Mouse (Mus musculus): ENCODE measurements around the gene Slc34a3. TPM values are rescaled to one million over a fixed set of nuclear protein-coding genes. Genes with fewer than 3 reads are reported as not detected.

The Slc34a3 gene
- total and polyA plus RNA-seq, 3 experiments, result not detected

GRCm38 (mm10) chr2:25243342-25243741 is 9.2 kb upstream of the Slc34a3 start:
- H3K36me3 ChIP-seq (ENCODE audit: control insufficient read depth, insufficient read depth, low read length), result no peaks in the 10 kb centered on the region
- no peak overlapping the region for H3K27ac ChIP-seq
- no peaks in the 10 kb centered on the region for H3K79me2 ChIP-seq (replicated peaks; ENCODE audit: control insufficient read depth, insufficient read depth, low read length)
- peaks cover 2% of the 10 kb centered on the region; the same call in 1 of the 2 replicates for H3K4me1 ChIP-seq (ENCODE audit: control insufficient read depth, insufficient read depth, low read length)
- 71% methylated on average over 8 of the region's 8 CpGs for WGBS
- H3K27me3 ChIP-seq (ENCODE audit: control insufficient read depth, insufficient read depth, low read length), result peaks cover 5% of the 10 kb centered on the region; the same call in 1 of the 2 replicates
- TF ChIP-seq POLR2A (IDR thresholded peaks at IDR 0.05; ENCODE audit: insufficient read depth, low read depth, low read length) (no peak), EP300 (IDR thresholded peaks at IDR 0.05; ENCODE audit: insufficient read depth, low read depth, low read length) (no peak), CTCF (IDR thresholded peaks at IDR 0.05) (no peak)
- DNase-seq, result no peak
- H3K4me3 ChIP-seq, result no peak overlapping the region
- intact Hi-C loops (cut with DNase I), result no loop called here
- H3K9ac ChIP-seq (ENCODE audit: low read depth, low read length), result no peak overlapping the region

- intact Hi-C loops (cut with DNase I), result no loop called here
- no peaks in the 10 kb centered on the region for H3K36me3 ChIP-seq (ENCODE audit: control insufficient read depth, insufficient read depth, low read length)
- H3K27me3 ChIP-seq (ENCODE audit: control insufficient read depth, insufficient read depth, low read length), result peaks cover 5% of the 10 kb centered on the region; the same call in 1 of the 2 replicates
- no peak within 1 kb of the TSS for H3K9ac ChIP-seq (ENCODE audit: low read depth, low read length)
- peak within 1 kb of the TSS; percentile 36 for H3K4me3 ChIP-seq
- DNase-seq, result no peak
- TF ChIP-seq POLR2A (IDR thresholded peaks at IDR 0.05; ENCODE audit: insufficient read depth, low read depth, low read length) (no peak), EP300 (IDR thresholded peaks at IDR 0.05; ENCODE audit: insufficient read depth, low read depth, low read length) (no peak), CTCF (IDR thresholded peaks at IDR 0.05) (no peak)
- H3K79me2 ChIP-seq (replicated peaks; ENCODE audit: control insufficient read depth, insufficient read depth, low read length), result no peaks in the 10 kb centered on the region
- no peak within 1 kb of the TSS; the same call in 1 of the 2 replicates for H3K27ac ChIP-seq
- WGBS, result under 1% methylated on average over 53 of the region's 59 CpGs
- peaks cover 2% of the 10 kb centered on the region; the same call in 1 of the 2 replicates for H3K4me1 ChIP-seq (ENCODE audit: control insufficient read depth, insufficient read depth, low read length)
Measured at GRCm38 (mm10) chr2:25242101-25242506, 7.9 kb upstream of the Slc34a3 start, which contains the start of the genes Rnf208 and Cysrt1. Rnf208 (plus strand) TSS chr2:25242255. Cysrt1 (minus strand) TSS chr2:25242452.

GRCm38 (mm10) chr2:25241438-25241775 is 7.2 kb upstream of the Slc34a3 start:
- H3K4me1 ChIP-seq (ENCODE audit: control insufficient read depth, insufficient read depth, low read length), result peaks cover 2% of the 10 kb centered on the region; the same call in 1 of the 2 replicates
- H3K27me3 ChIP-seq (ENCODE audit: control insufficient read depth, insufficient read depth, low read length), result peaks cover 5% of the 10 kb centered on the region; the same call in 1 of the 2 replicates
- TF ChIP-seq POLR2A (IDR thresholded peaks at IDR 0.05; ENCODE audit: insufficient read depth, low read depth, low read length), result no peak
- no peak for TF ChIP-seq EP300 (IDR thresholded peaks at IDR 0.05; ENCODE audit: insufficient read depth, low read depth, low read length)
- no peaks in the 10 kb centered on the region for H3K36me3 ChIP-seq (ENCODE audit: control insufficient read depth, insufficient read depth, low read length)
- 19% methylated on average over 6 of the region's 6 CpGs for WGBS
- H3K9ac ChIP-seq (ENCODE audit: low read depth, low read length), result no peak overlapping the region
- no peak overlapping the region for H3K27ac ChIP-seq
- DNase-seq, result no peak
- intact Hi-C loops (cut with DNase I), result no loop called here
- H3K4me3 ChIP-seq, result no peak overlapping the region
- no peaks in the 10 kb centered on the region for H3K79me2 ChIP-seq (replicated peaks; ENCODE audit: control insufficient read depth, insufficient read depth, low read length)

GRCm38 (mm10) chr2:25240723-25241437 is 6.7 kb upstream of the Slc34a3 start:
- DNase-seq, result peak; percentile 66 to 67
- peak overlapping the region; percentile 36 for H3K4me3 ChIP-seq
- peaks cover 5% of the 10 kb centered on the region; the same call in 1 of the 2 replicates for H3K27me3 ChIP-seq (ENCODE audit: control insufficient read depth, insufficient read depth, low read length)
- no peak for TF ChIP-seq POLR2A (IDR thresholded peaks at IDR 0.05; ENCODE audit: insufficient read depth, low read depth, low read length)
- no peak for TF ChIP-seq CTCF (IDR thresholded peaks at IDR 0.05)
- no peak for TF ChIP-seq EP300 (IDR thresholded peaks at IDR 0.05; ENCODE audit: insufficient read depth, low read depth, low read length)
- H3K4me1 ChIP-seq (ENCODE audit: control insufficient read depth, insufficient read depth, low read length), result peaks cover 2% of the 10 kb centered on the region; the same call in 1 of the 2 replicates
- no peak overlapping the region; the same call in 1 of the 2 replicates for H3K27ac ChIP-seq
- no peaks in the 10 kb centered on the region for H3K36me3 ChIP-seq (ENCODE audit: control insufficient read depth, insufficient read depth, low read length)
- intact Hi-C loops (cut with DNase I), result no loop called here
- H3K9ac ChIP-seq (ENCODE audit: low read depth, low read length), result 0 out of 2 replicates have a peak overlapping the region, but pooled peaks have one; percentile 25
- H3K79me2 ChIP-seq (replicated peaks; ENCODE audit: control insufficient read depth, insufficient read depth, low read length), result no peaks in the 10 kb centered on the region
- WGBS, result 3% methylated on average over 29 of the region's 29 CpGs

- Histone ChIP-seq H3K27ac (no peak overlapping the region), H3K9ac (ENCODE audit: low read depth, low read length) (no peak overlapping the region), H3K27me3 (ENCODE audit: control insufficient read depth, insufficient read depth, low read length) (peaks cover 5% of the 10 kb centered on the region; the same call in 1 of the 2 replicates), H3K4me1 (ENCODE audit: control insufficient read depth, insufficient read depth, low read length) (peaks cover 2% of the 10 kb centered on the region; the same call in 1 of the 2 replicates), H3K79me2 (replicated peaks; ENCODE audit: control insufficient read depth, insufficient read depth, low read length) (no peaks in the 10 kb centered on the region), H3K4me3 (no peak overlapping the region; the same call in 1 of the 2 replicates), H3K36me3 (ENCODE audit: control insufficient read depth, insufficient read depth, low read length) (no peaks in the 10 kb centered on the region)
- no peak for DNase-seq
- 58% methylated on average over 8 of the region's 8 CpGs for WGBS
- intact Hi-C loops (cut with DNase I), result no loop called here
- TF ChIP-seq CTCF (IDR thresholded peaks at IDR 0.05) (no peak), POLR2A (IDR thresholded peaks at IDR 0.05; ENCODE audit: insufficient read depth, low read depth, low read length) (no peak), EP300 (IDR thresholded peaks at IDR 0.05; ENCODE audit: insufficient read depth, low read depth, low read length) (no peak)
Measured at GRCm38 (mm10) chr2:25240310-25240709, 6.1 kb upstream of the Slc34a3 start.

GRCm38 (mm10) chr2:25239766-25240165 is 5.6 kb upstream of the Slc34a3 start:
- TF ChIP-seq EP300 (IDR thresholded peaks at IDR 0.05; ENCODE audit: insufficient read depth, low read depth, low read length) (no peak), POLR2A (IDR thresholded peaks at IDR 0.05; ENCODE audit: insufficient read depth, low read depth, low read length) (no peak), CTCF (IDR thresholded peaks at IDR 0.05) (no peak)
- WGBS, result 77% methylated on average over 3 of the region's 3 CpGs
- Histone ChIP-seq H3K27ac (no peak overlapping the region), H3K4me1 (ENCODE audit: control insufficient read depth, insufficient read depth, low read length) (peaks cover 2% of the 10 kb centered on the region; the same call in 1 of the 2 replicates), H3K9ac (ENCODE audit: low read depth, low read length) (no peak overlapping the region), H3K36me3 (ENCODE audit: control insufficient read depth, insufficient read depth, low read length) (no peaks in the 10 kb centered on the region), H3K4me3 (no peak overlapping the region), H3K79me2 (replicated peaks; ENCODE audit: control insufficient read depth, insufficient read depth, low read length) (no peaks in the 10 kb centered on the region), H3K27me3 (ENCODE audit: control insufficient read depth, insufficient read depth, low read length) (peaks cover 5% of the 10 kb centered on the region; the same call in 1 of the 2 replicates)
- peak in 1 of 2 experiments; percentile 12 for DNase-seq
- intact Hi-C loops (cut with DNase I), result no loop called here
